Mouse (Mus musculus): ENCODE results near the gene Schip1. TPM values are rescaled to one million over a fixed set of nuclear protein-coding genes. Genes with fewer than 3 reads are reported as not detected.

Gene Schip1
- polyA plus RNA-seq, 2 experiments, result 1.1 to 1.6 TPM

GRCm38 (mm10) chr3:68602891-68603290 is 538.3 kb downstream of the Schip1 start:
- TF ChIP-seq EP300 (IDR thresholded peaks at IDR 0.05; ENCODE audit: low read depth) (no peak), CTCF (IDR thresholded peaks at IDR 0.05; ENCODE audit: low read depth) (no peak)
- Histone ChIP-seq H3K9me3 (ENCODE audit: control insufficient read depth, low read length) (no peaks in the 10 kb centered on the region), H3K9ac (replicated peaks) (no peak overlapping the region), H3K36me3 (replicated peaks; ENCODE audit: control insufficient read depth, insufficient read depth, low read depth) (no peaks in the 10 kb centered on the region), H3K4me3 (ENCODE audit: insufficient read depth in 1 of 2, low read depth in 2 of 2, low read length in 2 of 2) (no peak overlapping the region), H3K4me1 (replicated peaks; ENCODE audit: control insufficient read depth in 2 of 2, insufficient read depth in 2 of 2, low read length in 1 of 2) (no peaks in the 10 kb centered on the region), H3K27me3 (ENCODE audit: control insufficient read depth, insufficient read depth, low read length) (no peaks in the 10 kb centered on the region), H3K27ac (no peak overlapping the region), H3K4me2 (ENCODE audit: low read depth) (no peak overlapping the region)
- WGBS (ENCODE audit: insufficient replicate concordance), result 70% methylated on average over 9 of the region's 9 CpGs
- ATAC-seq (ENCODE audit: insufficient read depth) (no peak), DNase-seq (ENCODE audit: low read depth in 3 of 3, low spot score in 3 of 3) (no peak)

GRCm38 (mm10) chr3:68604467-68604866 is 539.9 kb downstream of the Schip1 start:
- H3K27ac ChIP-seq, result no peak overlapping the region
- no peak overlapping the region for H3K9ac ChIP-seq (replicated peaks)
- no peak for ATAC-seq (ENCODE audit: insufficient read depth)
- H3K4me3 ChIP-seq (ENCODE audit: insufficient read depth in 1 of 2, low read depth in 2 of 2, low read length in 2 of 2), result no peak overlapping the region
- WGBS (ENCODE audit: insufficient replicate concordance), result 64% methylated on average over 10 of the region's 10 CpGs
- no peaks in the 10 kb centered on the region for H3K4me1 ChIP-seq (replicated peaks; ENCODE audit: control insufficient read depth in 2 of 2, insufficient read depth in 2 of 2, low read length in 1 of 2)
- DNase-seq (ENCODE audit: low read depth in 3 of 3, low spot score in 3 of 3), result no peak
- H3K4me2 ChIP-seq (ENCODE audit: low read depth), result no peak overlapping the region
- no peaks in the 10 kb centered on the region for H3K36me3 ChIP-seq (replicated peaks; ENCODE audit: control insufficient read depth, insufficient read depth, low read depth)
- H3K27me3 ChIP-seq (ENCODE audit: control insufficient read depth, insufficient read depth, low read length), result no peaks in the 10 kb centered on the region
- no peak for TF ChIP-seq EP300 (IDR thresholded peaks at IDR 0.05; ENCODE audit: low read depth)
- no peak for TF ChIP-seq CTCF (IDR thresholded peaks at IDR 0.05; ENCODE audit: low read depth)
- no peaks in the 10 kb centered on the region for H3K9me3 ChIP-seq (ENCODE audit: control insufficient read depth, low read length)

GRCm38 (mm10) chr3:68604962-68605361 is 540.4 kb downstream of the Schip1 start:
- H3K27ac ChIP-seq, result no peak overlapping the region
- no peaks in the 10 kb centered on the region for H3K4me1 ChIP-seq (replicated peaks; ENCODE audit: control insufficient read depth in 2 of 2, insufficient read depth in 2 of 2, low read length in 1 of 2)
- no peak overlapping the region for H3K4me2 ChIP-seq (ENCODE audit: low read depth)
- no peak overlapping the region for H3K4me3 ChIP-seq (ENCODE audit: insufficient read depth in 1 of 2, low read depth in 2 of 2, low read length in 2 of 2)
- 77% methylated on average over 10 of the region's 10 CpGs for WGBS (ENCODE audit: insufficient replicate concordance)
- no peaks in the 10 kb centered on the region for H3K36me3 ChIP-seq (replicated peaks; ENCODE audit: control insufficient read depth, insufficient read depth, low read depth)
- no peak overlapping the region for H3K9ac ChIP-seq (replicated peaks)
- DNase-seq (ENCODE audit: low read depth in 3 of 3, low spot score in 3 of 3), result no peak
- TF ChIP-seq EP300 (IDR thresholded peaks at IDR 0.05; ENCODE audit: low read depth) (no peak), CTCF (IDR thresholded peaks at IDR 0.05; ENCODE audit: low read depth) (no peak)
- no peak for ATAC-seq (ENCODE audit: insufficient read depth)
- no peaks in the 10 kb centered on the region for H3K27me3 ChIP-seq (ENCODE audit: control insufficient read depth, insufficient read depth, low read length)
- H3K9me3 ChIP-seq (ENCODE audit: control insufficient read depth, low read length), result no peaks in the 10 kb centered on the region

GRCm38 (mm10) chr3:68605942-68606603 is 541.5 kb downstream of the Schip1 start:
- Histone ChIP-seq H3K27me3 (ENCODE audit: control insufficient read depth, insufficient read depth, low read length) (no peaks in the 10 kb centered on the region), H3K4me1 (replicated peaks; ENCODE audit: control insufficient read depth in 2 of 2, insufficient read depth in 2 of 2, low read length in 1 of 2) (no peaks in the 10 kb centered on the region), H3K9ac (replicated peaks) (no peak overlapping the region), H3K4me2 (ENCODE audit: low read depth) (no peak overlapping the region), H3K36me3 (replicated peaks; ENCODE audit: control insufficient read depth, insufficient read depth, low read depth) (no peaks in the 10 kb centered on the region), H3K9me3 (ENCODE audit: control insufficient read depth, low read length) (no peaks in the 10 kb centered on the region), H3K4me3 (ENCODE audit: insufficient read depth in 1 of 2, low read depth in 2 of 2, low read length in 2 of 2) (no peak overlapping the region), H3K27ac (no peak overlapping the region)
- DNase-seq (ENCODE audit: low read depth in 3 of 3, low spot score in 3 of 3) (no peak), ATAC-seq (ENCODE audit: insufficient read depth) (no peak)
- 73% methylated on average over 7 of the region's 7 CpGs for WGBS (ENCODE audit: insufficient replicate concordance)
- TF ChIP-seq EP300 (IDR thresholded peaks at IDR 0.05; ENCODE audit: low read depth) (no peak), CTCF (IDR thresholded peaks at IDR 0.05; ENCODE audit: low read depth) (no peak)

DNA sequence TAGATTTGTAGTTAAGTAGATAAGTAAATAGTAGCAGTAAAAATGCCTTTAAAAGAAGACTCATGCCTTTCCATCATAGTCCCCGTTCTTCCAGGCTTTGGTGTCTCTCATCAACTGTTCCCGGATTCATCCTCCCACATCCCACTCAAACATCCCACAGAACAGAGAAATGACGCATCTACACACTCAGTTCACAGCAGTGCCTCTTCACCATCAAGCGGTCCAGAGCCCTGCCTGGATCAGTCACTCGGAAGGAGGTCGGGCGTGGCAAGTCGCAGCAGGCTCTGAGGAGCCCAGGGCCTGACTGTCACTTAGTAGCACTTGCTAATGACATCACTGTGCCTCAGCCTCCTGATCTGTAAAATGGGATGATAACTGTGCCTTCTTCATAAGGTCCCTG is 542.1 kb downstream of the Schip1 start:
- 79% methylated on average over 8 of the region's 8 CpGs for WGBS (ENCODE audit: insufficient replicate concordance)
- H3K9ac ChIP-seq (replicated peaks), result no peak overlapping the region
- H3K4me3 ChIP-seq (ENCODE audit: insufficient read depth in 1 of 2, low read depth in 2 of 2, low read length in 2 of 2), result no peak overlapping the region
- no peak overlapping the region for H3K4me2 ChIP-seq (ENCODE audit: low read depth)
- H3K27ac ChIP-seq, result no peak overlapping the region
- no peak for DNase-seq (ENCODE audit: low read depth in 3 of 3, low spot score in 3 of 3)
- ATAC-seq (ENCODE audit: insufficient read depth), result no peak
- H3K9me3 ChIP-seq (ENCODE audit: control insufficient read depth, low read length), result no peaks in the 10 kb centered on the region
- H3K36me3 ChIP-seq (replicated peaks; ENCODE audit: control insufficient read depth, insufficient read depth, low read depth), result no peaks in the 10 kb centered on the region
- H3K4me1 ChIP-seq (replicated peaks; ENCODE audit: control insufficient read depth in 2 of 2, insufficient read depth in 2 of 2, low read length in 1 of 2), result no peaks in the 10 kb centered on the region
- no peak for TF ChIP-seq EP300 (IDR thresholded peaks at IDR 0.05; ENCODE audit: low read depth)
- no peak for TF ChIP-seq CTCF (IDR thresholded peaks at IDR 0.05; ENCODE audit: low read depth)
- no peaks in the 10 kb centered on the region for H3K27me3 ChIP-seq (ENCODE audit: control insufficient read depth, insufficient read depth, low read length)
